Mouse (Mus musculus): ENCODE results near the gene Cyp2c29.
"Not testable (repeated sequence)": the region's sequence is repeated elsewhere in the genome, so short reads cannot be mapped to it uniquely, and the experiment has no call there.

Cyp2c29 gene

DNA sequence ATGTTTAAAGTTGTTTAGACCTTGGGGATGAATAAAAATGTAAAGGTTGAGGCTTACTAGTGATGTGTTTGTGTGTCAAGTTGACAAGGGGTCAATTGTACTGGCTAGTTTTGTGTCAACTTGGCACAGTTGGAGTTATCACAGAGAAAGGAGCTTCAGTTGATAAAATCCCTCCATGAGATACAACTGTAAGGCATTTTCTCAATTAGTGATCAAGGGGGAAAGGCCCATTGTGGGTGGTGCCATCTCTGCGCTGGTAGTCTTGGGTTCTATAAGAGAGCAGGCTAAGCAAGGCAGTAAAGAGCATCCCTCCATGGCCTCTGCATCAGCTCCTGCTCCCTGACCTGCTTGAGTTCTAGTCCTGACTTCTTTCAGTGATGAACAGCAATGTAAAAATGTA lies at the start of gene Cyp2c29:
Gene Cyp2c29 (plus strand): TSS at position 301 of the 400 bp plus-strand sequence.
- not testable (repeated sequence) for DNase-seq (ENCODE audit: low read depth)

DNA sequence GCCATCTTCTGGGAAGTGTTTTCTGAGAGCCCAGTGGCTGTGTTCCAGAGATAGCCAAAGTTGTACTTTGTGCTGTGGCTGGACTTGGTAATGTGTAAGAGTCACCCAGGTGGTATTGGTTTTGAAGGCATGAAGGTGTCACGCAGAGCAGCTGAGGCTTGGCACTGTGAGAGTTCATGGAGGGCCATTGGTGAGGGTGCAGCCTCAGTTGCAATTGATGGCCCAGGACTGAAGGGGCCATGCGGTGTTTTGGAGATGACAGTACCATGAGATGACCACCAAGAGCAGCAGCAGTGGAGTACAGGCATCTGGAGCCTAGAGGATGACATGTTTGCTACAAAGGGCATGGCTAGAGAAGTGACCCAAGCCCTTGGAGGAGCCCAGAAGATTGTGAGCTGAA lies 2.2 kb upstream of the Cyp2c29 start:
- not testable (repeated sequence) for DNase-seq (ENCODE audit: low read depth)

DNA sequence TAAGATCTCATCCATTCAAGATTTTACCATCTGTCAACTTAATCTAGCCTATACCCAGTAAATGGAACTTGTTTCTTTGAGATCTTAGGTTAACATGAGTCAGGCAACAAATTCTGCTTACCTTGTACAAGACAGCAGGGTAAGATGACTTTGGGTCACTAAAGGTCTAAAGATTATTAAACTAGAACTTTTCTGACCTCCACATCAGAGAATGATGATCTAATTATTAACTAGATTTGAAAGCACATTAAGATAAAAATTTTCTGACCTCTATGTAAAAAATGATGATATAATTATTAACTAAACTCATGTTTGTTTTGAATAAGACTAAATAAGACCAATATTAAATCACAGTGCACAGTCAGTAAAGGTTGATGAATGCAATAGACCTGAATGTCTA lies 13.6 kb downstream of the Cyp2c29 start:
- no peak for DNase-seq (ENCODE audit: low read depth)

DNA sequence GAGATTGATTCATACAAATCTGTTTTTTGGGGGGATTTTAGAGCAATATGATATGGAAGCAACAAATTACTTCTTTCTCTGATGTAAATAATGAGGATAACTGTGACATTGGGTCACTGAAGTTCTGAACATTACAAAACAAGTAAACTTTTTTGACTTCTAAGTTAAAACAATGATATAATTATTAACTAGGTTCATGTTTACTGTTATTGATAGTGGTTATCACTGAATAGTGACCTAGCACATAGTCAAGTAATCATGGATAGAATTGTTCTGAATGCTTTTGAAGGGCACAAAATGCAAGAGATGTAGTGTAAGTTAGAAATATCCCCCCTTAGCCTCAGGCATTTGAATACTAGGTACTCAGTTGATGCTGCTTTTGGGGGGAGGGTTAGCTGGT lies 16.4 kb downstream of the Cyp2c29 start:
- DNase-seq (ENCODE audit: low read depth), result no peak

DNA sequence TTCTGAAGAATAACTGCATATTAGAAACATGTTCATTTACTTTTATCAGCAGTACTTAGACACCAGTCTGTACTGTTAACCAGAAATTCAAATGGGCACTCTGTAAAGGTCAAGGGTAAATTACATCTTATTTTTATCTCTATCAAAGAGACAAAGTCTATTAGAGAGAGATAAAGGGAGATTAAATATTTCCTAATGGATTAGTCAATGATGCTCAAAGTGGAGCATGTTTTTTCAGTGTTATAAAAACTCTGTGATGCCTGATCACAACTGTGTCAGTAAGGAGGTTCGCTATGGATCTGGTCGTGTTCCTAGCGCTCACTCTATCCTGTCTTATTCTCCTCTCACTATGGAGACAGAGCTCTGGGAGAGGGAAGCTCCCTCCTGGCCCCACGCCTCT lies 17.6 kb downstream of the Cyp2c29 start:
- no peak for DNase-seq (ENCODE audit: low read depth)

DNA sequence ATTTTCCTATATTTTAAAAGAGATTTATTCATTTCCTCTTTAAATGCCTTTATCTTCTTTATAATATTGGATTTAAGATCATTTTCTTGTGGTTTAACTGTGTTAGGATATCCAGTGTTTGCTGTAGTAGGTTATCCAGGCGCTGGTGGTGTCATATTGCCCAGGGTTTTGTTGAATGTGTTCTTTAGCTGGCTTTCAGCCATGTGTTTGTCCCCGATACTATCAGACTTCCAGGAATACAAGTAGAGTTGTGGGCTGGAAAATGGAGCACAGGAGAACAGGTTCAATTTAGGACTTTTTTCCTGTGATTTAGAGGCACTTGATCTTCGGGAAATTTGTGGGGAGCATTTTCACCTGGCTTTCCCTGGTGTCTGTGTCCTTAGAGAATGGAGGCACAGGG lies 19.8 kb downstream of the Cyp2c29 start:
- DNase-seq (ENCODE audit: low read depth), result no peak
